Mouse (Mus musculus) cerebral cortex, adult 2 months (tissue): ENCODE results near the gene Cct7.

Experiments used
- WGBS: fragments of 180-500 bp; shearing (Covaris S2); methylation state at CpG from one replicate; pipeline ENCODE4 v1.1.7; 2018; 5-methylcytosine and 5-hydroxymethylcytosine counted together

Cct7 gene

DNA sequence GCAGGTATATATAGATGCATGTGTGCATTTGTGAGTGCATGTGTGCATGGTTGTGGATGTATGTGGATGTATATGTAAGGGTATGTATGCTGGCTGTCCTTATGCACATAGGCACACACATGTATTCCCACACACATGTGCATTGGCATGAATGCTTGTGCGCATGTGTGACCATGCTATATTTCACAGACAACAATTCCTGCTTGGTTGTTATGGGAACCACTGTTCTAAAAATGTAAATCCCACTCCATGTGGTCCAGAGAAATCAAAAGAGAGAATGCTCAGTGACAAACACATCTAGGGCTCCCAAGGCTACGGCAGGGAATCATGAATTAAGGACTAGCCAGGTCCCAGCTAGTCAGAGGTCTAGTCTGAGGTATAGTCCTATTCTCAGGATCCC, 53.6 kb downstream of the Cct7 start:
- 42% methylated on average over 2 of the region's 2 CpGs for WGBS

GRCm38 (mm10) chr6:85508602-85509001, 57.3 kb downstream of the Cct7 start:
- 55% methylated on average over 5 of the region's 5 CpGs for WGBS

GRCm38 (mm10) chr6:85510476-85510875, 59.2 kb downstream of the Cct7 start:
- 2% methylated on average over 6 of the region's 6 CpGs for WGBS

DNA sequence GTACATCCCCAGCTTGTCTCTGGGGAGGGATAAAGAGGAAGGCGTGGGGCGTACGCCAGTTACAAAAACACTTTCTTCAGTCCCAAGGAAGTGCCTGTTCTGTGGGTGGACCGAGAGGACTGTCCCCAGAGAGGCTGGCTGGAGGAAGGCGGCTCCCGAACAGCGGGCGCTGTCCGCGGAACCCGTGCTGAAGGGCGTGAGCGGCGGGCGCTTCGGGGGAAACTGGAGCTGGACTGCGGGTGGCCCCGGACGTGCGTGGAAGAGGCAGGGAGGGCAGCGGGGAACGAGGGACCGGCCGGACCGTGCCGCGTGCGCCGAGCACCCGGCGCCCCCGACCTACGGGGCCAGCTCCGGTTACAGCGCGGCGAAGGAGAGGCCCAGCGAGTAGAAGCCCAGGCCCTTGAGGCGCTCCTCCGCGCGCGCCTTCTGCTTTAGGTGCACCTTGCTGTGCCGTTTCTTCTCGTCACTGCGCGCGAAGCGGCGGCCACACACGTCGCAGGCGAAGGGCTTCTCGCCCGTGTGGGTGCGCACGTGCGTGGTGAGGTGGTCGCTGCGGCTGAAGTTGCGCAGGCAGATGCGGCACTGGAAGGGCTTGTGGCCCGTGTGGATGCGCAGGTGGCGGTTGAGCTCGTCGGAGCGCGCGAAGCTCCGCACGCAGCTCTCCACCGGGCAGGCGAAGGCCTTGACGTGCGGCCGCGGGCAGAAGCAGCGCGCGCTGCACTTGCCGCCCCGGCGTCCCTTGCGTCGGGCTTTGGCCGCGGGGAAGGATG, 60.2 kb downstream of the Cct7 start:
- 7% methylated on average over 88 of the region's 88 CpGs for WGBS

- under 1% methylated on average over 36 of the region's 36 CpGs for WGBS
These were observed 60.7 kb downstream of the Cct7 start for GRCm38 (mm10) chr6:85512056-85512440.

DNA sequence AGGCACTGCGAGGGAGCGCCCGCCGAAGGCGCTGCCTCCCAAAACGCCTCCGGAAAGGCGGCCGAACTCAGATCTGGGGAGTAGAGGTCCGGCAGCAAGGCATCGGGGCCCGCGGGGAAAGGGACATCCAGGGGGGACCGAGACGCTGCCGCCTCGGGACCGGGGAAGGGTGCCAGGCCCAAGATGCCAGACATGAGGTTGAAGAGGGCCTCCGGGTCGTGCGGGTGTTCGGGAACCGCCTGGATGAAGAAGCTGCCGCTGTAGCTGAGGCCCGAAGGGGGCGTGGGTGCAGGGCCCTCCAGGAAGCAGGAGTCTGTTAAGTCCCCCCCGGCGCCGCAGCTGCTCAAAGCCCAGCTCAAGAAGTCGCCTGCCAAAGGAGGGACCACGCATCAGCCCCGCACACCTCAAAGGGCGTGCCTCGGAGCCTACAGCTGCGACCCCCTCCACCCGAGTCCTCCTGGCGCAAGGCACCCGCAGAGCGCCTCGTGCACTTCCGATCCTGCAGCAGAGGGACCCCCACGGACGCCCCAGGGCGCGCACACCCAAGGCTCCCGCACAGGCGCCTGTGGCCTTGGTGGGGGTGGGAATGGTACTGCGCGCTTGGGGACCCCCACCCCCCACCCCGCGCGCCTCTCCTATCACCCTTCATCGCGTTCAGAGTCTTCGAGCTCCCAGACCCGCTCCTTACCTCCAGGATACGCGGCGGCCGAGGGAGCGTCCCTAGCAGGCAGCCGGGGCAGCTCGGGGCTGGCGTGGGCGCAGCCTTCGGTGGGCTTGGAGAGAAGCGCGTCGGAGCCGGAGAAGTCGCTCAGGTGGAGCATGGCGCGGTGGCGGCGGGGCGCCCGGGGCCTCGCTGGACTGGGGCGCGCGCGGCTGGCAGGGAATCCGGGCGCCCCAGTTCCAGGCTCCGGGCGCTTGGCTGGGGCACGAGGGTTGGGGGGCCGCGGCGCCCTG, 61.5 kb downstream of the Cct7 start:
- 2% methylated on average over 89 of the region's 90 CpGs for whole genome bisulfite sequencing

- WGBS, result 1% methylated on average over 38 of the region's 38 CpGs
These were observed 62.2 kb downstream of the Cct7 start, which contains the start of gene Egr4 for GRCm38 (mm10) chr6:85513531-85513910. TSS of gene Egr4 (minus strand) at chr6:85513589.

DNA sequence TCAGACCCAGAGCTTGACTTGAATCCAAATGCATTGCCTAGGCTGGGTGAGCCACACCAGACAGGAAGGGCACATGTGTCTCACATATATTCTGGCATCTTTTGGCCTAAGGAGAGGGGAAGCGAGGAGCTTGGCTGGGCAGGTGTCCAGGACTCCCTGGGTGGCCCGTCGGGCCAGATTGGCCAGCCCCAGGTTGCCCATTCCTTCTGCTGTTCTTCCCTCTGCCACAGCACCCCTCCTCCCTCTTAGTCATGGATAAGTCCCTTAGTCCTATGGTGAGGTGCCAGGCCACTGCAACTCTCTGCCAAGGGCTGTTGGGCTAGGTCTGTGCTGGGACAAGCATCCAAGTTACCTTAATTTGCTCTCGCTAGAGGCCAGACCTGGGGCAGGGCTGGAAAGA, 64.6 kb downstream of the Cct7 start:
- 43% methylated on average over 4 of the region's 4 CpGs for WGBS
